Mouse (Mus musculus): Measurements from ENCODE around the gene Mepce.

Mepce gene

GRCm38 (mm10) chr5:137745214-137746171 is 42.0 kb downstream of the Mepce start, which contains the start of gene Tsc22d4:
TSS of gene Tsc22d4 (plus strand) at chr5:137745730.
- in situ Hi-C loops (cut with MboI, MseI), result no loop called here

- in situ Hi-C loops (cut with MboI, MseI), result no loop called here
These were observed 43.3 kb downstream of the Mepce start for GRCm38 (mm10) chr5:137744197-137744596.

GRCm38 (mm10) chr5:137742836-137743235 is 44.6 kb downstream of the Mepce start:
- in situ Hi-C loops (cut with MboI, MseI), result no loop called here

GRCm38 (mm10) chr5:137742048-137742447 is 45.4 kb downstream of the Mepce start:
- in situ Hi-C loops (cut with MboI, MseI), result no loop called here

GRCm38 (mm10) chr5:137741023-137741931 is 46.2 kb downstream of the Mepce start, which contains the start of gene Nyap1:
TSS of gene Nyap1 (minus strand) at chr5:137741607.
- in situ Hi-C loops (cut with MboI, MseI), result no loop called here

GRCm38 (mm10) chr5:137740506-137740905 is 46.9 kb downstream of the Mepce start:
- in situ Hi-C loops (cut with MboI, MseI), result no loop called here

GRCm38 (mm10) chr5:137739471-137739870 is 48.0 kb downstream of the Mepce start:
- in situ Hi-C loops (cut with MboI, MseI), result no loop called here

GRCm38 (mm10) chr5:137738516-137738915 is 48.9 kb downstream of the Mepce start:
- in situ Hi-C loops (cut with MboI, MseI), result no loop called here

- in situ Hi-C loops (cut with MboI, MseI), result no loop called here
These were observed 50.0 kb downstream of the Mepce start for GRCm38 (mm10) chr5:137737400-137737940.

DNA sequence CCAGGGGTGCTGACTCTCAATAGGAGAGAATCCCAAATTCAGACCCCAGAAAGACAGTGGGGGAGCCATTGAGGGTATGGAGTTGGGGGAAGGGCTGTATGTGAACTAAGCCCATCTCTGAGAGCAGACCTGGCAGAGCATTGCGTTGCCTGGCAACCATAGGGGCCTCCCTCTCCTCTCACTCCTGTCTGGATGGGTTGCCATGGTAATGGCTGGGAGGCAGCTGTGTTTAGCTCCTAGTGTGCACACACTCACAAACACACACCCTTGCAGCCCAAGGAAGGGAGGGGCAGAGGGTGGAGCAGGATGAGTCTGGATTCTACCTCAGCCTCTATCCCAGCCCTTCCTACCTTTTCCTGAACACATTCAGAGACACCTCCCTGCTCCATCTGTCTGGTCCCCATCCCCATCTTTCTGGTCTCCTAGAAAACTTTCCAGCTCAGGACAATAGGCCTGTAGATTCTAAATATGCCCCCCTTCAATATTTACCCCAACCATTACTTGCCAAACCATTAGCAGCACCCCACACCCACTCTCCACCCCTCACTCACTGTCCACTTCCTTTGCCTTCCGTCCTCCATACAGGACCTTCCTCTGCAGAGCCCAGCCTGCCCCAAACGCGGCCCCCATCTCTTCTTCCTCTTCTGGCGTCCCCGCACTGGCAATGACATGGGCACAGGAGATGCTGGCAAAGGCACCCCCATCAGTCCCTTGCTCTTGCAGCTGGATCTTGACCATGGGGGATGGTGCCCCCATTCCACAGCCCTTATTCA is 53.0 kb downstream of the Mepce start:
- in situ Hi-C loops (cut with MboI, MseI), result no loop called here

DNA sequence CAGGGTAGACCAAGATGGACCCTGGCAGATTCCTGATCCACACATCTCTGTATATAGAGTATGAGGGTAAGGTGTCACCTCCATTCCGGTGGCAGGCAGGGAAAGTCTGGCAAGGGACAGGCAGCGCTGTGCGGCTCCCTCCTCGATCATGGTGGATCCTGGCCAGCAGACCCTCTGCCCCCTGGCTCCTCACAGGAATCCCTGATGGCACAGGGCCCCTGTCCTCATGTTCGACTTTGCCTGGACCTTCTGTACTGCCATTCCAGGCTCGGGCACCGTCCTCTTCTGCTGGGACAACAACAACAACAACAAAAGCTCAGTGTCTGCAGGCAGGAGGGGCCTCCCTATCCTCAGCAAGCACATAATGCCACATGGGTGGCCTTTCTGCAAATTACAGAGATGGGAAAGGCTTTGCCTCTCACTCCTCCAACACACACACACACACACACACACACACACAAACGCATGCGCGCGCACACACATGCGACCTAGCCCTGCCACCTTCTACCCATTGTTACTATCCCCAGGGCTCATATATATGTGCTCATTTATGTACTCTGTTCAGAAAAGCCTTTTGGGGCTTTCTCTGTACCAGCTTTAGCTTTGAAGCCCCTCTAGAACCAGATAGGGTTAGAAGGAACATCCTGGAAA is 53.7 kb downstream of the Mepce start:
- in situ Hi-C loops (cut with MboI, MseI), result no loop called here
